Mouse (Mus musculus) E14TG2a.4 (cell line): ENCODE data around the gene Evx1.

Source experiments
- H3K27me3 ChIP-seq: 2 replicates; pipeline ENCODE4 v1.6.1; 2014; ENCODE audit warnings: low read length, control low read depth; ENCODE audit not compliant: insufficient read depth
- H3K36me3 ChIP-seq: 2 replicates; pipeline ENCODE4 v1.6.1; 2014; ENCODE audit warnings: low read length, control low read depth; ENCODE audit not compliant: insufficient read depth
- H3K4me1 ChIP-seq: replicated peaks from 2 replicates; pipeline ENCODE4 v1.6.1; 2014; ENCODE audit warnings: low read depth, low read length, control low read depth
- H3K4me3 ChIP-seq: replicated peaks from 2 replicates; pipeline ENCODE4 v1.5.1; 2014; ENCODE audit warnings: mild to moderate bottlenecking, low read length
- H3K9me3 ChIP-seq: 2 replicates; pipeline ENCODE4 v1.6.1; 2014; ENCODE audit warnings: low read length, control low read depth
- CTCF ChIP-seq: conservative IDR thresholded peaks from 2 replicates; pipeline ENCODE4 v1.5.1; 2014; ENCODE audit warnings: low read length
- NANOG ChIP-seq: IDR thresholded peaks from 2 replicates; pipeline ENCODE4 v1.6.1; 2014; ENCODE audit warnings: borderline replicate concordance, low read length, mixed read lengths
- POU5F1 ChIP-seq: IDR thresholded peaks from 2 replicates; pipeline ENCODE4 v1.6.1; 2014; ENCODE audit warnings: low read length, borderline replicate concordance

The Evx1 gene

DNA sequence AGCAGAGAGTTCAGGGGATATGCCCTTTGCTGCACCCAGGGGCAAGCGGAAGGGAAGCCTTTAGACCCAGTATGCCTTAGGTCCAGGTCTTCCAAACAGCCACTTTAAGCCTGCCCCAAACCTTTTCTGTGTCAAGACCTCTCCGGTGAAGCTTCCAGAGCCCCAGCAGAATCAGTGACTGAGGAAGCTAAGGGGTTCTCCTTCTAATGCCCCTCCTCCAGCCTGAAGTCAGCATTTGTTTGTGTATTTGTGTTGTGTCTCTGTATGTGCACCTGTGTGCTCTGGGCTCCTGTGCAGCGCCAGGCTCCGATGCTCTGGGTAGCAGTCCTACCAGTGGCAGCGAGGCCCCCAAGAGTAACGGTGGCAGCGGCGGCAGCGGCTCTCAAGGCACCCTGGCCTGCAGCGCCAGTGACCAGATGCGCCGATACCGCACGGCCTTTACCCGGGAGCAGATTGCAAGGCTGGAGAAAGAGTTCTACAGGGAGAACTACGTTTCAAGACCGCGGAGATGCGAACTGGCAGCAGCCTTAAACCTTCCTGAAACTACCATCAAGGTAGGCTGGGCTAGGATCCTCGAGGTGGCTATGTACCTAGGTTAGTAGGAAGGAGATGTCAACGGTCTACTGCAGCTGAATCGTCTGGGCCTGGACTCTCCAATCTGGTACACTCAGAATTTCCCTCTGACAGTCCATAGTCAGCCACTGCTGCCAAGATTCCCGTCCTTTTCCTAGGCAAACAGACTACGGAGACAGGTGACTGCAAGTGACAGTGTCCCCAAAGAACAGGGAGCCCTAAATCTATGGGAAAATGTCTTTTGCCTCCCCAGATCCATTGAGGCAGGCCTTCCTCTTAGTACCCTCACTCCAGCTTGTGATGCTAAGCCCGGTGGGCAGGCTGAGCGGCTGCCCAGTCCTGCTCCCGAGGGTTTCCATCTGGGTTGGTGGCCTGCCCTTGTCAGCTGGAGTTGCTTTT, 2.4 kb downstream of the Evx1 start:
- TF ChIP-seq CTCF (no peak), NANOG (no peak), POU5F1 (no peak)

DNA sequence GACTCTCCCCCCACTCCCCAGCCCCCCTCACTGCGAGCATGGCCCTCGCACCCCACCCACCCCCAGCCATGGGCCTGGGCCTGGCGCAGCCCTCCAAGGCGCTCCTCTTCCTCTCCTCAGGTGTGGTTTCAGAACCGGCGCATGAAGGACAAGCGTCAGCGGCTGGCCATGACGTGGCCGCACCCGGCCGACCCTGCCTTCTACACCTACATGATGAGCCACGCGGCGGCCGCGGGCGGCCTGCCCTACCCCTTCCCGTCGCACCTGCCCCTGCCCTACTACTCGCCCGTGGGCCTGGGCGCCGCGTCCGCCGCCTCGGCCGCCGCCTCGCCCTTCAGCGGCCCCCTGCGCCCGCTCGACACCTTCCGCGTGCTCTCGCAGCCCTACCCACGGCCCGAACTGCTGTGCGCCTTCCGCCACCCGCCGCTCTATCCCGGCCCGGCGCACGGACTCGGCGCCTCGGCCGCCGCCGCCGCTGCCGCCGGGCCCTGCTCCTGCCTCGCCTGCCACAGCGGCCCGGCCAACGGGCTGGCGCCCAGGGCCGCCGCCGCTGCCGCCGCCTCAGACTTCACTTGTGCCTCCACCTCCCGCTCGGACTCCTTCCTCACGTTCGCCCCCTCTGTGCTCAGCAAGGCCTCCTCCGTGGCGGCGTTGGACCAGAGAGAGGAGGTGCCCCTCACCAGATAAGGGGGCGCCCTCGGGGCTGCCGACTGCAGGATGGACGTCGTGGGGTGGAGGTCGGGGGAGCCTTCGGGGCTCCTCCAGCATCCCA, 3.3 kb downstream of the Evx1 start:
- TF ChIP-seq NANOG (no peak), POU5F1 (no peak), CTCF (no peak)

More for the DNA sequence above, 2.4 kb downstream of the Evx1 start:
- H3K9me3 ChIP-seq: peaks cover 8% of the 10 kb centered on the region; the same call in 1 of the 2 replicates
- no peaks in the 10 kb centered on the region for H3K36me3 ChIP-seq
- H3K4me1 ChIP-seq: peaks cover 79% of the 10 kb centered on the region
- peaks cover 97% of the 10 kb centered on the region for H3K27me3 ChIP-seq
- no peak overlapping the region for H3K4me3 ChIP-seq

DNA sequence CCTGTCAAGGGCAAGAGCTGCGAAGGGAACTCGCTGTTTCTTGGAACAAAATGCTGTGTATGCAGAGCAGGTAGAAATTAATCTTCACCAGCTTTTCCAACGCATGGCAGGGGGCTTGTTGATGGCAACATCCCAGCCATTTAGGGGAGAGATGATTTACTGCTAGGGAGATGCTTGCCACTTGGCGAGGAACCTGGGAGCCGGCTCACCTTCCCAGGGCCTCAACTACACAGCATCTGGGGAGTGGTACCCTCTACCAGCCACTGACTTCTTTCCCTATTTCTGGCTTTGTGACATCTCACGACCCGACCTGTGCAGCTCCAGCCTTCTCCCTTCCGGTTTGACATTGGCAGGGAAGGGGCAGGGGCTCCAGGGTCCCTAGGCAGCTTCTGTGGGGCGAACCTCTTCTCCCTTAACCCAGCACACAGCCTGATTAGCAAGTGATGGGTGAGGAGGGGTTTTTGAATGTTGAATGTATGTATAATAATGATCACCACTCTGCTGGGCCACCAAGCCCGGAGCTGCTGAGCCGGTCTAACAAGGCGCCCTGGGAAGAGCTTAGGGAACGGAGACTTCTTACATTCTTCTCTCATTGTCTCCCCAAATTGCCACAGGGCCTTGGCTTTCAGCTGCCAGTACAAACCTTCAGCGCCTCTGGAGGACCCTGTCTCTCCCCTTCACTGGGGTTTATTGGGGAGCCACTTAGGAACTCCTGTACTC, 4.3 kb downstream of the Evx1 start:
- H3K36me3 ChIP-seq: no peaks in the 10 kb centered on the region
- H3K4me3 ChIP-seq: peak overlapping the region; percentile 62; the same call in 1 of the 2 replicates
- H3K4me1 ChIP-seq: peaks cover 72% of the 10 kb centered on the region
- H3K9me3 ChIP-seq: peaks cover 4% of the 10 kb centered on the region; the same call in 1 of the 2 replicates
- TF ChIP-seq POU5F1 (no peak), NANOG (no peak), CTCF (no peak)
- peaks cover 97% of the 10 kb centered on the region for H3K27me3 ChIP-seq

More for the DNA sequence above, 3.3 kb downstream of the Evx1 start:
- Histone ChIP-seq H3K36me3 (no peaks in the 10 kb centered on the region), H3K9me3 (peaks cover 8% of the 10 kb centered on the region; the same call in 1 of the 2 replicates), H3K4me1 (peaks cover 70% of the 10 kb centered on the region), H3K4me3 (peak overlapping the region; percentile 62), H3K27me3 (peaks cover 97% of the 10 kb centered on the region)

DNA sequence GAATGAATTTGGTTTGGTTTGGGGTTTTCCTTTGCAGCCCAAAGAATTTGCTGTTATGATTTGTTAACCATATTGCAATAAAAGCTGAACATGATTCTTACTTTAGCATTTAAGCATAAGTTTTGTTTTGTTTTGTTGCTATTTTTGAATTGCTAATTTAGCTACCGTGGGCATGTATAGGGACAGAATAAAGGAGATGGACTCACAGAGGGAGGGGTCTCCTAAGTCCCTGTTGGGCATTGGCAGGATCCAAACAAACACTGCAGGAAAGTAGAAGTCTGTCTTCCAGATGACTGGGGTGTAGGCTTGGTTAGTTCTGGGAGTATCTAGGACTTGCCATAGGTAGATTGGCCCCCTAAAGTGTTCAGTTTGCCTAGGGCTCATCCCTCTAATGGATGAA, 5.0 kb downstream of the Evx1 start:
- Histone ChIP-seq H3K4me1 (peaks cover 71% of the 10 kb centered on the region), H3K36me3 (no peaks in the 10 kb centered on the region), H3K27me3 (peaks cover 97% of the 10 kb centered on the region), H3K4me3 (no peak overlapping the region), H3K9me3 (no peaks in the 10 kb centered on the region)
- no peak for TF ChIP-seq CTCF
- TF ChIP-seq NANOG: no peak
- no peak for TF ChIP-seq POU5F1

DNA sequence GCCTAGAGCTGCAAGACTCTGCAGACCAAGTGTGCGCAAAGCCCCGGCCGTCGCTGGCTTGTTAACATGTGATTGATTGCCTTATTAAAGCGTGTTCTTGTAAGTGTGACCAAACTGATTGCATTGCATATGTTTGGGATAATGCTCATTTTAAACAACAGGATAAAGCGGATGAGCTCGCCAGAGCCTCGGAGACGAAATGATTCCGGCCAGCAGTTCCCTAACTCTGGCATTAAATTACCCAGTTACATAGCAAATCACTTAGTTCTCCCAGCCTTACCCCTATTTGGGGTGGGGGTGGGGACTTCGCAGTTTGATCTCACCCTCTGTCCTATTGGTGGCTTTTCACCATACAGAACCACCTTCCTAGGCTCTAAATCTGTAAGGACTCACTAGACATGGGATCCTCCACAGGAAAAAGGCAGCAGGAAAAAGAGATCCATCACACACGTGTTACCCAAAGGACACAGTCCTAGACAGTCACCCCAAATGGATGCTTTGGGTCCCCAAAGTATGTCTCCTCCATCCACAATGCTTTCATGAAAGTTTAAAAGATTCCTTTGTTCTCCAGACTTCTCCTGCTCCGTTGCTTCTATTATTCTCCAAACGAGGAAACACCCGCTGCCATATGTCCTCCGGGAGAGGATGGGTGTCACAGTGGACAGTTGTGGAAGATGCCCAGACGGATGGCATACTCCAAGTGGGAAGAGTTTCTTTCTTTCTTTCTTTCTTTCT, 6.8 kb downstream of the Evx1 start:
- TF ChIP-seq POU5F1: no peak
- no peak for TF ChIP-seq NANOG
- TF ChIP-seq CTCF: no peak
- Histone ChIP-seq H3K27me3 (peaks cover 95% of the 10 kb centered on the region), H3K4me3 (no peak overlapping the region), H3K9me3 (no peaks in the 10 kb centered on the region), H3K36me3 (no peaks in the 10 kb centered on the region), H3K4me1 (peaks cover 52% of the 10 kb centered on the region)

DNA sequence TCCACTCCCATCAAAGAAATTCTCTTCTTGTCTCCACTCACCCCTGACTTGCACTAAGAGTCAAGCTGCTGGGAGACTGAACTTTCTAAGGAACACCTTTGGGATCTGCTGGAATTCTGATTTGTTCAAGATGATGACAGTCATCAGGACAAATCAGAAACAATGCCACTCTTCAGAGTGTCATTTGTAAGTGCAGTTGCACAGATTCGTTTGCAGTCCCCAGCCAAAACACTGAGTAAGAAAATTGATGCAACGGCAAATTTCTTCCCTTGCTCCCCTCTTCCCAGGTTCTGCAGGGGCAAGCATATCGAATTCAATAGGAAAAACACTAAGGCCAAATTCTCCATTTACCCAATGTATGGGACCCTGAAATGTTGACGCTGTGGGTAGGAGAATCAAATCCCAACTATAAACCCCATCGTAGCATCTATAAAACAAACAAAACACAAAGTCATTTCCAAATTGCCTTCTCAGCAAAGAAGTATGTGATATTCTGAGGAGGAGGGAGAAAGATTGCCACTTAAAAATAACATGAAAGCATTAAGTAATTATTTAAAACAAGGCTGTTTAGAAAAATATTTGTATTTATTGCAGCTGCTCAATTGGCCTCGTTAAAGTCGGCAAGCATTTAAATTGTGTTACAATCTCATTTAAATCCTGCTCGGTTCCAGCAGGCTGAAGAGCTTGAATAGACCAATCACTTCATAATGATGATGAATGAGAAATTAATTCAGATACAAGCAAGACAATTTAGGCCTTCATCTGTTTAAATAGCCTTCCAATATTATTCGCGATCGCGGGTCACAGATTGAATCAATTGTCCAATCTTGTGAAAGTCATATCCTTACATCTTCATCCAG, 7.9 kb downstream of the Evx1 start:
- H3K9me3 ChIP-seq: no peaks in the 10 kb centered on the region
- TF ChIP-seq POU5F1 (no peak), CTCF (no peak), NANOG (no peak)
- peaks cover 42% of the 10 kb centered on the region for H3K4me1 ChIP-seq
- H3K4me3 ChIP-seq: no peak overlapping the region
- peaks cover 90% of the 10 kb centered on the region for H3K27me3 ChIP-seq
- no peaks in the 10 kb centered on the region for H3K36me3 ChIP-seq

DNA sequence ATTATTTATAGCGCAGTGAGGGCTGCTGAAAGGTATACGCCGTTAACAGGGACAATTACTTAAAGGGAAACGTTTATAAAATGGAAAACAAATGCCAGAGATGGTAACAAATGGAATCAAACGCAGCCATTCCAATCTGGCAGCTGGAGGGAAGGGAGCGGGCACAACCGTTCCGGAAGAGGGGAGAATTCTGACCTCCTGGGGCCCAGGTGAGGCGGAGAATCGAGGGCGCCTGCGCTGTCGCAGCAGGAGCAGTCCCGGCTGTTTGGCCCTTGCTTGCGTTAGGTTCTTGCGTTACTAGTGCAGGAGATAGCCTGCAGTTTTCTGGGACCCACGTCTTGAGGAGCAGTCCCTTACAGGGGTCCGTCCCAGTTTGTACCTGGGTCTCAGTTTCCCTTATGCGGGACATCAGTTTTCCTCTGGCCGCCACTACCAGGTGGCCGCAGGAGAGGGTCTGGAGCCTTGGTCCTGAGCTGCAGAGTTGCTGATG, 8.6 kb downstream of the Evx1 start:
- TF ChIP-seq CTCF: no peak
- no peak for TF ChIP-seq NANOG
- TF ChIP-seq POU5F1: no peak
- peak overlapping the region; percentile 49 for H3K4me3 ChIP-seq
- peaks cover 41% of the 10 kb centered on the region for H3K4me1 ChIP-seq
- no peaks in the 10 kb centered on the region for H3K36me3 ChIP-seq
- H3K9me3 ChIP-seq: no peaks in the 10 kb centered on the region
- H3K27me3 ChIP-seq: peaks cover 91% of the 10 kb centered on the region
